Mouse (Mus musculus) neural tube, embryonic 15.5 days (tissue): ENCODE data around the gene Dcdc2b. TPM values are rescaled to one million over a fixed set of nuclear protein-coding genes. Genes with fewer than 3 reads are reported as not detected.

ENCODE experiments used
- ATAC-seq: fragments of 200-750 bp; cut with Nextera tagmentation; 2 replicates; pipeline ENCODE4 v1.8.0; 2017; ENCODE audit warnings: mild to moderate bottlenecking, moderate TSS enrichment, moderate library complexity; ENCODE audit not compliant: low FRiP score
- H3K27ac ChIP-seq: fragments of 300-500 bp; sonication (generic); replicated peaks from 2 replicates; pipeline ENCODE4 v1.5.1; 2015; ENCODE audit warnings: mild to moderate bottlenecking, inconsistent platforms
- H3K27me3 ChIP-seq: fragments of 300-500 bp; sonication (generic); replicated peaks from 2 replicates; pipeline ENCODE4 v1.6.1; 2015; ENCODE audit warnings: inconsistent platforms
- H3K36me3 ChIP-seq: fragments of 300-500 bp; sonication (generic); 2 replicates; pipeline ENCODE4 v1.6.1; 2015; ENCODE audit warnings: inconsistent platforms
- H3K4me1 ChIP-seq: fragments of 300-500 bp; sonication (generic); 2 replicates; pipeline ENCODE4 v1.6.1; 2015; ENCODE audit warnings: inconsistent platforms
- H3K4me2 ChIP-seq: fragments of 300-500 bp; sonication (generic); 2 replicates; pipeline ENCODE4 v1.6.1; 2015; ENCODE audit warnings: inconsistent platforms, mild to moderate bottlenecking, moderate library complexity
- H3K4me3 ChIP-seq: fragments of 300-500 bp; sonication (generic); replicated peaks from 2 replicates; pipeline ENCODE4 v1.5.1; 2015; ENCODE audit warnings: mild to moderate bottlenecking, inconsistent platforms
- H3K9ac ChIP-seq: fragments of 300-500 bp; sonication (generic); replicated peaks from 2 replicates; pipeline ENCODE4 v1.6.1; 2015; ENCODE audit warnings: mild to moderate bottlenecking, inconsistent platforms
- H3K9me3 ChIP-seq: fragments of 300-500 bp; sonication (generic); replicated peaks from 2 replicates; pipeline ENCODE4 v1.6.1; 2016; ENCODE audit warnings: inconsistent platforms
- WGBS: fragments of 180-500 bp; shearing (Covaris S2); methylation state at CpG from one replicate; pipeline ENCODE4 v1.1.7; 2015; ENCODE audit warnings: mixed read lengths; 5-methylcytosine and 5-hydroxymethylcytosine counted together
- polyA plus RNA-seq: library from polyadenylated mRNA; unstranded; fragments of >200 nt; fragmentation: Nextera tagmentation; extraction: Ambion mirVana; gene quantifications from 2 replicates; pipeline ENCODE4 v1.2.1, GENCODE M21; 2015

Dcdc2b gene
- polyA plus RNA-seq, 1 experiment from 2014 or later = 2.5 TPM

- no peak overlapping the region for H3K9ac ChIP-seq
- no peaks in the 10 kb centered on the region for H3K9me3 ChIP-seq
- no peaks in the 10 kb centered on the region for H3K27me3 ChIP-seq
- H3K4me1 ChIP-seq = peaks cover 8% of the 10 kb centered on the region
- no peak overlapping the region for H3K4me3 ChIP-seq
- H3K36me3 ChIP-seq = no peaks in the 10 kb centered on the region
- WGBS = 34% methylated on average over 7 of the region's 8 CpGs
- no peak overlapping the region for H3K4me2 ChIP-seq
- no peak for ATAC-seq
- no peak overlapping the region for H3K27ac ChIP-seq
Measured at GRCm38 (mm10) chr4:129575171-129575844, 38.7 kb downstream of the Dcdc2b start.

- whole genome bisulfite sequencing = 95% methylated on average over 8 of the region's 8 CpGs
Measured at GRCm38 (mm10) chr4:129573430-129573829, 40.6 kb downstream of the Dcdc2b start, which contains the start of gene Lck. Lck (minus strand) TSS chr4:129573641.

GRCm38 (mm10) chr4:129573093-129573370, 41.0 kb downstream of the Dcdc2b start:
- Histone ChIP-seq H3K9me3 (no peaks in the 10 kb centered on the region), H3K36me3 (no peaks in the 10 kb centered on the region), H3K4me1 (peaks cover 8% of the 10 kb centered on the region), H3K27ac (no peak overlapping the region), H3K27me3 (no peaks in the 10 kb centered on the region), H3K9ac (no peak overlapping the region), H3K4me2 (no peak overlapping the region), H3K4me3 (no peak overlapping the region)
- ATAC-seq = no peak
- 95% methylated on average over 4 of the region's 4 CpGs for WGBS

More at GRCm38 (mm10) chr4:129573430-129573829, 40.6 kb downstream of the Dcdc2b start, which contains the start of gene Lck:
- Histone ChIP-seq H3K27ac (no peak within 1 kb of the TSS), H3K4me3 (no peak within 1 kb of the TSS), H3K9ac (no peak within 1 kb of the TSS), H3K27me3 (no peaks in the 10 kb centered on the region), H3K9me3 (no peaks in the 10 kb centered on the region), H3K4me2 (no peak within 1 kb of the TSS), H3K4me1 (peaks cover 8% of the 10 kb centered on the region), H3K36me3 (no peaks in the 10 kb centered on the region)
- ATAC-seq = no peak

- H3K4me2 ChIP-seq = no peak overlapping the region
- 87% methylated on average over 13 of the region's 13 CpGs for WGBS
Measured at GRCm38 (mm10) chr4:129572236-129573092, 41.6 kb downstream of the Dcdc2b start.

GRCm38 (mm10) chr4:129571551-129572084, 42.4 kb downstream of the Dcdc2b start:
- Histone ChIP-seq H3K27me3 (no peaks in the 10 kb centered on the region), H3K4me3 (no peak overlapping the region), H3K36me3 (no peaks in the 10 kb centered on the region), H3K9ac (no peak overlapping the region), H3K9me3 (no peaks in the 10 kb centered on the region), H3K4me1 (no peaks in the 10 kb centered on the region), H3K27ac (no peak overlapping the region), H3K4me2 (no peak overlapping the region)
- 78% methylated on average over 8 of the region's 8 CpGs for WGBS
- ATAC-seq = no peak

More at GRCm38 (mm10) chr4:129572236-129573092, 41.6 kb downstream of the Dcdc2b start:
- no peaks in the 10 kb centered on the region for H3K9me3 ChIP-seq
- H3K4me1 ChIP-seq = peaks cover 8% of the 10 kb centered on the region
- no peak overlapping the region for H3K27ac ChIP-seq
- no peak for ATAC-seq
- H3K36me3 ChIP-seq = no peaks in the 10 kb centered on the region
- H3K9ac ChIP-seq = no peak overlapping the region
- no peaks in the 10 kb centered on the region for H3K27me3 ChIP-seq
- no peak overlapping the region for H3K4me3 ChIP-seq

GRCm38 (mm10) chr4:129570028-129570427, 44.0 kb downstream of the Dcdc2b start:
- WGBS = 91% methylated on average over 6 of the region's 6 CpGs
- no peaks in the 10 kb centered on the region for H3K4me1 ChIP-seq
- no peak for ATAC-seq
- no peaks in the 10 kb centered on the region for H3K9me3 ChIP-seq
- H3K4me3 ChIP-seq = no peak overlapping the region
- no peaks in the 10 kb centered on the region for H3K27me3 ChIP-seq
- no peak overlapping the region for H3K4me2 ChIP-seq
- no peak overlapping the region for H3K9ac ChIP-seq
- no peak overlapping the region for H3K27ac ChIP-seq
- no peaks in the 10 kb centered on the region for H3K36me3 ChIP-seq

GRCm38 (mm10) chr4:129568366-129568765, 45.7 kb downstream of the Dcdc2b start:
- no peak for ATAC-seq
- Histone ChIP-seq H3K9ac (no peak overlapping the region), H3K9me3 (no peaks in the 10 kb centered on the region), H3K27ac (no peak overlapping the region), H3K4me2 (no peak overlapping the region), H3K36me3 (no peaks in the 10 kb centered on the region), H3K27me3 (no peaks in the 10 kb centered on the region), H3K4me3 (no peak overlapping the region), H3K4me1 (no peaks in the 10 kb centered on the region)
- WGBS = 95% methylated on average over 7 of the region's 7 CpGs

GRCm38 (mm10) chr4:129565139-129565538, 48.9 kb downstream of the Dcdc2b start:
- H3K9me3 ChIP-seq = no peaks in the 10 kb centered on the region
- WGBS = 90% methylated on average over 6 of the region's 6 CpGs
- H3K9ac ChIP-seq = no peak overlapping the region
- H3K4me1 ChIP-seq = no peaks in the 10 kb centered on the region
- H3K27ac ChIP-seq = no peak overlapping the region
- no peak overlapping the region for H3K4me2 ChIP-seq
- no peaks in the 10 kb centered on the region for H3K27me3 ChIP-seq
- H3K4me3 ChIP-seq = no peak overlapping the region
- H3K36me3 ChIP-seq = no peaks in the 10 kb centered on the region
- no peak for ATAC-seq

GRCm38 (mm10) chr4:129563718-129564117, 50.3 kb downstream of the Dcdc2b start:
- 37% methylated on average over 8 of the region's 8 CpGs for WGBS
- H3K4me2 ChIP-seq = no peak overlapping the region
- no peaks in the 10 kb centered on the region for H3K9me3 ChIP-seq
- H3K36me3 ChIP-seq = no peaks in the 10 kb centered on the region
- no peak overlapping the region for H3K9ac ChIP-seq
- H3K4me3 ChIP-seq = no peak overlapping the region
- no peaks in the 10 kb centered on the region for H3K27me3 ChIP-seq
- no peaks in the 10 kb centered on the region for H3K4me1 ChIP-seq
- no peak for ATAC-seq
- no peak overlapping the region for H3K27ac ChIP-seq

- peaks cover 4% of the 10 kb centered on the region; the same call in 1 of the 2 replicates for H3K4me1 ChIP-seq
- H3K27ac ChIP-seq = no peak overlapping the region
- 92% methylated on average over 5 of the region's 5 CpGs for WGBS
- no peak overlapping the region for H3K4me2 ChIP-seq
- H3K9ac ChIP-seq = no peak overlapping the region
- no peak for ATAC-seq
- H3K4me3 ChIP-seq = no peak overlapping the region
- H3K27me3 ChIP-seq = no peaks in the 10 kb centered on the region
- H3K9me3 ChIP-seq = no peaks in the 10 kb centered on the region
- no peaks in the 10 kb centered on the region for H3K36me3 ChIP-seq
Measured at GRCm38 (mm10) chr4:129561184-129561583, 52.9 kb downstream of the Dcdc2b start.
